Mouse (Mus musculus) brain, embryonic 14.5 days (tissue): ENCODE data around the gene Slc12a8.

Experiments used
- CTCF ChIP-seq: fragments of 200-500 bp; IDR thresholded peaks from 2 replicates; pipeline ENCODE4 v1.5.1; 2012; ENCODE audit warnings: inconsistent platforms, mild to moderate bottlenecking, moderate library complexity, borderline replicate concordance; ENCODE audit not compliant: insufficient read depth, insufficient read length; ENCODE audit errors: extremely low read depth
- POLR2A ChIP-seq: fragments of 200-500 bp; IDR thresholded peaks from 2 replicates; pipeline ENCODE4 v1.6.1; 2012; ENCODE audit warnings: mild to moderate bottlenecking, inconsistent platforms, borderline replicate concordance; ENCODE audit not compliant: poor library complexity, insufficient read depth, insufficient read length, severe bottlenecking; ENCODE audit errors: extremely low read depth

- no peak for TF ChIP-seq POLR2A
- TF ChIP-seq CTCF: no peak
Measured at GRCm38 (mm10) chr16:33708585-33709397, 191.7 kb downstream of the Slc12a8 start.
